Mouse (Mus musculus): Measurements from ENCODE around the gene Clic4.

Clic4 gene

GRCm38 (mm10) chr4:135272640-135273306, at the start of gene Clic4:
Gene Clic4 (minus strand): TSS chr4:135272814.
- peak; percentile 80 to 91 for DNase-seq (ENCODE audit: low spot score in 2 of 2)

GRCm38 (mm10) chr4:135317966-135318365, 45.4 kb upstream of the Clic4 start:
- DNase-seq (ENCODE audit: low spot score in 2 of 2): peak; percentile 36 to 49

GRCm38 (mm10) chr4:135317539-135317938, 44.9 kb upstream of the Clic4 start:
- DNase-seq (ENCODE audit: low spot score in 2 of 2): no peak

GRCm38 (mm10) chr4:135315287-135315686, 42.7 kb upstream of the Clic4 start:
- no peak for DNase-seq (ENCODE audit: low spot score in 2 of 2)

- no peak for DNase-seq (ENCODE audit: low spot score in 2 of 2)
Measured at GRCm38 (mm10) chr4:135314419-135314832, 41.8 kb upstream of the Clic4 start.

GRCm38 (mm10) chr4:135313761-135314241, 41.2 kb upstream of the Clic4 start:
- DNase-seq (ENCODE audit: low spot score in 2 of 2): no peak

GRCm38 (mm10) chr4:135313111-135313691, 40.6 kb upstream of the Clic4 start:
- DNase-seq (ENCODE audit: low spot score in 2 of 2): no peak

GRCm38 (mm10) chr4:135312706-135313105, 40.1 kb upstream of the Clic4 start:
- DNase-seq (ENCODE audit: low spot score in 2 of 2): no peak

- no peak for DNase-seq (ENCODE audit: low spot score in 2 of 2)
Measured at GRCm38 (mm10) chr4:135310371-135310770, 37.8 kb upstream of the Clic4 start.

- DNase-seq (ENCODE audit: low spot score in 2 of 2): no peak
Measured at GRCm38 (mm10) chr4:135309726-135310125, 37.1 kb upstream of the Clic4 start.

- no peak for DNase-seq (ENCODE audit: low spot score in 2 of 2)
Measured at GRCm38 (mm10) chr4:135309112-135309659, 36.6 kb upstream of the Clic4 start.

- no peak for DNase-seq (ENCODE audit: low spot score in 2 of 2)
Measured at GRCm38 (mm10) chr4:135306971-135307632, 34.5 kb upstream of the Clic4 start.

- DNase-seq (ENCODE audit: low spot score in 2 of 2): no peak
Measured at GRCm38 (mm10) chr4:135306533-135306932, 33.9 kb upstream of the Clic4 start.

GRCm38 (mm10) chr4:135302261-135302660, 29.6 kb upstream of the Clic4 start:
- no peak for DNase-seq (ENCODE audit: low spot score in 2 of 2)

- DNase-seq (ENCODE audit: low spot score in 2 of 2): no peak
Measured at GRCm38 (mm10) chr4:135301166-135301565, 28.6 kb upstream of the Clic4 start.

- DNase-seq (ENCODE audit: low spot score in 2 of 2): no peak
Measured at GRCm38 (mm10) chr4:135300248-135301041, 27.8 kb upstream of the Clic4 start.

- DNase-seq (ENCODE audit: low spot score in 2 of 2): no peak
Measured at GRCm38 (mm10) chr4:135298680-135299079, 26.1 kb upstream of the Clic4 start.

- DNase-seq (ENCODE audit: low spot score in 2 of 2): peak; percentile 25 to 27
Measured at GRCm38 (mm10) chr4:135297931-135298546, 25.4 kb upstream of the Clic4 start.

GRCm38 (mm10) chr4:135297146-135297545, 24.5 kb upstream of the Clic4 start:
- DNase-seq (ENCODE audit: low spot score in 2 of 2): no peak

- no peak for DNase-seq (ENCODE audit: low spot score in 2 of 2)
Measured at GRCm38 (mm10) chr4:135296565-135296964, 24.0 kb upstream of the Clic4 start.

GRCm38 (mm10) chr4:135293813-135294212, 21.2 kb upstream of the Clic4 start:
- DNase-seq (ENCODE audit: low spot score in 2 of 2): no peak

Measured in frontal cortex, postnatal 25 days (tissue).